Mouse (Mus musculus) left cerebral cortex, postnatal 4 days (tissue): ENCODE results near the gene Rras. TPM values are rescaled to one million over a fixed set of nuclear protein-coding genes. Genes with fewer than 3 reads are reported as not detected.

ENCODE experiments used
- microRNA-seq: library from miRNA; unstranded; fragments of <30 nt; microRNA quantifications from one replicate; pipeline ENCODE4 v1.2.0, GENCODE M21; 2022
- total RNA-seq, 2 experiments: library from RNA; stranded (reverse); gene quantifications; 2 replicates each; pipeline ENCODE4 v1.2.3; 2021

Rras gene
- total RNA-seq, 2 experiments from 2014 or later = 6.9 to 7.2 TPM

Small RNA genes lying within 50 kb of the gene (microRNA-seq; reads per million reads assigned to microRNA genes)
- gene Mir7054 = 0.90 reads per million

Other genes starting within 250 kb of the Rras start
- 10 to 100 TPM; 50.3 to 51.1 TPM for gene Nup62, start 201.9 kb upstream of the Rras start, total RNA-seq
- gene Il4i1, start 201.6 kb upstream of the Rras start, total RNA-seq = 1 to 10 TPM; 1.0 TPM
- 10 to 100 TPM; 22.6 to 23.5 TPM for gene Atf5, start 201.3 kb upstream of the Rras start, total RNA-seq
- 10 to 100 TPM; 74.1 to 85.4 TPM for gene Akt1s1, start 169.0 kb upstream of the Rras start, total RNA-seq
- 10 to 100 TPM; 57.1 to 68.3 TPM for gene Tbc1d17, start 168.9 kb upstream of the Rras start, total RNA-seq
- 10 to 100 TPM; 27.5 to 29.3 TPM for gene Pnkp, start 160.8 kb upstream of the Rras start, total RNA-seq
- gene Ptov1, start 148.2 kb upstream of the Rras start, total RNA-seq = 100 to 1,000 TPM; 423 to 428 TPM
- gene Med25, start 125.2 kb upstream of the Rras start, total RNA-seq = 100 to 1,000 TPM; 117 to 122 TPM
- gene Fuz, start 121.9 kb upstream of the Rras start, total RNA-seq = 10 to 100 TPM; 10.5 to 13.1 TPM
- 100 to 1,000 TPM; 232 to 258 TPM for gene Ap2a1, start 88.5 kb upstream of the Rras start, total RNA-seq
- gene Tsks, start 74.8 kb upstream of the Rras start, total RNA-seq = not detected
- 10 to 100 TPM; 59.7 to 68.8 TPM for gene Cpt1c, start 43.1 kb upstream of the Rras start, total RNA-seq
- gene Prmt1, start 31.4 kb upstream of the Rras start, total RNA-seq = 100 to 1,000 TPM; 485 to 487 TPM
- 10 to 100 TPM; 34.8 to 37.9 TPM for gene Irf3, start 20.3 kb upstream of the Rras start, total RNA-seq
- 1 to 10 TPM; 4.4 to 4.7 TPM for gene Bcl2l12, start 19.2 kb upstream of the Rras start, total RNA-seq
- gene Scaf1, start 1.6 kb upstream of the Rras start, total RNA-seq = 100 to 1,000 TPM; 154 TPM
- gene Prr12, start 34.9 kb downstream of the Rras start, total RNA-seq = 10 to 100 TPM; 77.9 to 80.6 TPM
- gene Nosip, start 44.5 kb downstream of the Rras start, total RNA-seq = 10 to 100 TPM; 44.8 to 47.6 TPM
- 1 to 10 TPM; 6.2 to 7.2 TPM for gene Prrg2, start 44.7 kb downstream of the Rras start, total RNA-seq
- gene Rcn3, start 74.3 kb downstream of the Rras start, total RNA-seq = 10 to 100 TPM; 13.0 to 16.7 TPM
- 10 to 100 TPM; 17.7 to 18.3 TPM for gene Fcgrt, start 85.9 kb downstream of the Rras start, total RNA-seq
- 100 to 1,000 TPM; 707 to 729 TPM for gene Rps11, start 106.5 kb downstream of the Rras start, total RNA-seq
- gene Rpl13a, start 110.8 kb downstream of the Rras start, total RNA-seq = 1,000 to 10,000 TPM in 1 of 2 experiments, 100 to 1,000 TPM in 1; 958 to 1,083 TPM
- under 1 TPM in 1 of 2 experiments, not detected in 1; 0.50 TPM for gene Gm45713, start 118.3 kb downstream of the Rras start, total RNA-seq
- gene Flt3l, start 118.5 kb downstream of the Rras start, total RNA-seq = 1 to 10 TPM; 2.8 to 3.0 TPM
- 100 to 1,000 TPM; 100 to 101 TPM for gene Pih1d1, start 136.3 kb downstream of the Rras start, total RNA-seq
- gene Aldh16a1, start 136.6 kb downstream of the Rras start, total RNA-seq = 10 to 100 TPM; 16.7 to 16.9 TPM
- 100 to 1,000 TPM; 267 to 292 TPM for gene Slc17a7, start 146.0 kb downstream of the Rras start, total RNA-seq
- under 1 TPM in 1 of 2 experiments, not detected in 1; 0.38 TPM for gene Gfy, start 161.6 kb downstream of the Rras start, total RNA-seq
- not detected for gene Pth2, start 163.0 kb downstream of the Rras start, total RNA-seq
- gene Ccdc155, start 186.9 kb downstream of the Rras start, total RNA-seq = 1 to 10 TPM; 1.1 to 1.9 TPM
- gene Dkkl1, start 194.2 kb downstream of the Rras start, total RNA-seq = 10 to 100 TPM; 14.5 to 18.3 TPM
- gene Tead2, start 197.8 kb downstream of the Rras start, total RNA-seq = 10 to 100 TPM; 15.1 to 17.6 TPM
- 1 to 10 TPM; 2.5 to 2.6 TPM for gene Cd37, start 221.2 kb downstream of the Rras start, total RNA-seq
- 1 to 10 TPM; 1.2 to 1.8 TPM for gene Slc6a16, start 223.1 kb downstream of the Rras start, total RNA-seq